Mouse (Mus musculus) urinary bladder, postnatal 4 days (tissue): ENCODE measurements at regions not wholly inside any gene's neighbourhood (a gene's known extent, or its start where the extent isn't known, plus 50 kb on each side); places are given as distances from the start of the nearest gene placed in this dataset.

Source experiments
- DNase-seq, 2 experiments: peaks; one replicate each; pipeline ENCODE4 v3.0.0; 2021 to 2022; ENCODE audit warnings: low spot score in 2 of 2

GRCm38 (mm10) chr10:126498726-126499125 is 402.4 kb downstream of the Atp23 start:
- DNase-seq, result no peak

- no peak for DNase-seq
These were observed 407.4 kb downstream of the Atp23 start for GRCm38 (mm10) chr10:126493734-126494133.

GRCm38 (mm10) chr10:126492211-126492610 is 408.9 kb downstream of the Atp23 start:
- no peak for DNase-seq

- DNase-seq, result no peak
These were observed 416.0 kb downstream of the Atp23 start for GRCm38 (mm10) chr10:126485129-126485528.

GRCm38 (mm10) chr10:126483479-126483878 is 417.7 kb downstream of the Atp23 start:
- no peak for DNase-seq

GRCm38 (mm10) chr10:126480382-126480781 is 420.8 kb downstream of the Atp23 start:
- no peak for DNase-seq

GRCm38 (mm10) chr10:126479743-126480142 is 421.4 kb downstream of the Atp23 start:
- DNase-seq, result no peak

GRCm38 (mm10) chr10:126473050-126473719 is 428.0 kb downstream of the Atp23 start:
- no peak for DNase-seq

GRCm38 (mm10) chr10:126470838-126471491 is 430.2 kb downstream of the Atp23 start:
- DNase-seq, result no peak

GRCm38 (mm10) chr10:126462770-126463169 is 438.4 kb downstream of the Atp23 start:
- DNase-seq, result no peak

- no peak for DNase-seq
These were observed 442.6 kb downstream of the Atp23 start for GRCm38 (mm10) chr10:126458523-126458922.

GRCm38 (mm10) chr10:126452757-126453528 is 448.2 kb downstream of the Atp23 start:
- DNase-seq, result no peak

GRCm38 (mm10) chr10:126452057-126452622 is 449.0 kb downstream of the Atp23 start:
- DNase-seq, result no peak

GRCm38 (mm10) chr10:126431222-126431621 is 465.3 kb downstream of the Lrig3 start:
- DNase-seq, result no peak

GRCm38 (mm10) chr10:126430346-126430745 is 464.4 kb downstream of the Lrig3 start:
- DNase-seq, result no peak

GRCm38 (mm10) chr10:126429502-126429901 is 463.5 kb downstream of the Lrig3 start:
- DNase-seq, result no peak

GRCm38 (mm10) chr10:126422066-126422465 is 456.1 kb downstream of the Lrig3 start:
- DNase-seq, result no peak

GRCm38 (mm10) chr10:126413786-126414185 is 447.8 kb downstream of the Lrig3 start:
- DNase-seq, result no peak

GRCm38 (mm10) chr10:126392235-126392634 is 426.3 kb downstream of the Lrig3 start:
- no peak for DNase-seq

- no peak for DNase-seq
These were observed 425.8 kb downstream of the Lrig3 start for GRCm38 (mm10) chr10:126391770-126392169.

- no peak for DNase-seq
These were observed 420.5 kb downstream of the Lrig3 start for GRCm38 (mm10) chr10:126386430-126386829.

- DNase-seq, result no peak
These were observed 419.7 kb downstream of the Lrig3 start for GRCm38 (mm10) chr10:126385644-126386043.
